Mouse (Mus musculus) retina, embryonic 14.5 days (tissue): ENCODE measurements at regions not wholly inside any gene's neighbourhood (a gene's known extent, or its start where the extent isn't known, plus 50 kb on each side); places are given as distances from the start of the nearest gene placed in this dataset.

Source experiments
- DNase-seq: peaks from one replicate; pipeline ENCODE4 v3.0.0-alpha.2; 2015; ENCODE audit warnings: low spot score

DNA sequence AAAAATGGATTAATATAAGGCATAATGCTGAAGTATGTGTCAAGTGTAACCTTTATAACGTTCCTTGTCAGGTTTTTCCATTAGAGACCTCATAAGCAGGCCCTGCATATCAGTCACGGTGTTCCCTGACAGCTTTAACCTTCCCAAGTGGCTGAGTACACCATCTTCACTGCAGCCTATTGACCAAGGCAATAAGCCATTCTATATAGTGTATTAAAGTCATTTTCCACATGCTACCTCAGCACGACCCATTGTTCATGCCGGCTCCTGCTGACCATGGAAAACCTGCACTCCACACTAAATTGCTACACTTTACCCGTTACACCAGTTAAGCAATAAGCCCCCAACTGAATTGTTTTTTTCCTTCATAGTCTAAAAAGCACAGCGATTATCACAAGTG, 883.0 kb upstream of the Arrdc3 start:
- peak; percentile 11 for DNase-seq

DNA sequence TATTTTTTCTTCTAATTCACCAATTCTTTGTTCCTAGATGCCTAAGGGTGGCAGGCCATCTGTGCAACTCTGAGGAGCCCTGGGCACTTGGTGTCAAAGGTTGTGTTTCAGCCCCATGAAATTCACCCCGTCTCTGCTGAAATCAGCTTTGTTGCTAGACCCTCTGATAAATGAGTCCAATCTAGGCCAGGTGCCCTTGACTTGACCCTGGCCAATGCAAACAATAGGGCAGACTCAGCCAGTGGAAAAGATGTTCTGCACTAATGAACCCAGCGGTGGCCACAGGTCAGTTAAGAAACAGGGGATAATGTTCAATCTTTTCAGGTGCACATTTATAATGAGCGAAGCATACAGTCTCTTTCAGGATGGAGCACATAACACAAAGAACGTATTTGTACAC, 882.5 kb upstream of the Arrdc3 start:
- DNase-seq, result peak; percentile 66
